Mouse (Mus musculus): Measurements from ENCODE around the gene Fam163a.

DNA sequence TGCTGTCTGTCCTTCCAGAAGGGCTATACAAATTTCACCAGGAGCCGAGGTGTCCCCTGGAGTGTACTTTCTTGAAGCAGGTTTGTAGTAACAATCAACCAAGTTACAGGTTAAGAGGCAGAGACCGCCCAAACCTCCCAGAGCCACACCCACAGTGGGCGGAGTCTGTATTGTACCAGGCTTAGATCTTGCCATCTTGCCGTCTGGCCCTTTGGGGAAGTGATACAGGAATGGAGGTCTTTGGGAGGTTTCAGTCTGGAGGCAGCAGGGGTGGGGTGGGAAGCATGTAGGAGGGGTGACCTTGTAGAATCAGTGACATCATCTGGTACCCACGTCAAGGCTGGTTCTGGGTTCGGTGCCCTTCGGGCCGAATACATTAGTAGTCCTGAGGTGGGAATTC, 115.3 kb downstream of the Fam163a start:
- no peak for TF ChIP-seq CTCF (IDR thresholded peaks at IDR 0.05; ENCODE audit: borderline replicate concordance, extremely low read depth, insufficient read depth, insufficient read length)
- no peak for TF ChIP-seq POLR2A (IDR thresholded peaks at IDR 0.05; ENCODE audit: borderline replicate concordance, extremely low read depth, insufficient read depth, insufficient read length, poor library complexity, severe bottlenecking)

Measured in brain, embryonic 14.5 days (tissue).